Mouse (Mus musculus) left cerebral cortex, adult 18-20 months (tissue): Measurements from ENCODE around the gene Nr1h2. TPM values are rescaled to one million over a fixed set of nuclear protein-coding genes. Genes with fewer than 3 reads are reported as not detected.

Experiments used
- DNase-seq, 2 experiments: peaks; one replicate each; pipeline ENCODE4 v3.0.0; 2021 to 2022; ENCODE audit warnings: low spot score in 2 of 2, mixed read lengths in 1 of 2
- total RNA-seq, 2 experiments: library from RNA; stranded (reverse); gene quantifications; 2 replicates each; pipeline ENCODE4 v1.2.3; 2021

Gene Nr1h2
- total RNA-seq, 2 experiments from 2014 or later = 75.2 to 85.6 TPM

DNA sequence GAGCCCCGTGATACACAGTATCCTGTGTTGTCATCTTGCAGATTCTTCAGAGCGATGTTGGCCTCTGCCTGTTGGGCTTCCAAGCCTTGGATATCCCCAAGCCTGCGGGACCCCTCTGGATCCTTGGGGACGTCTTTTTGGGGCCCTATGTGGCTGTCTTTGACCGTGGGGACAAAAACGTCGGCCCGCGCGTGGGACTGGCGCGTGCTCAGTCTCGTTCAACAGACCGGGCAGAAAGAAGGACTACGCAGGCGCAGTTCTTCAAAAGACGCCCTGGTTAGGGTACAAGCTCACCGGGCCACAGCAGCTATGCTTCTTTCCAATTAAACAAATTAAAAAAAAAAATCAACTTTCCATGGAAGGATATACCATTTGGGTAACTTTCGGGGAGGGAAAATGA lies 32.8 kb upstream of the Nr1h2 start:
- DNase-seq = peak; percentile 74 to 80

DNA sequence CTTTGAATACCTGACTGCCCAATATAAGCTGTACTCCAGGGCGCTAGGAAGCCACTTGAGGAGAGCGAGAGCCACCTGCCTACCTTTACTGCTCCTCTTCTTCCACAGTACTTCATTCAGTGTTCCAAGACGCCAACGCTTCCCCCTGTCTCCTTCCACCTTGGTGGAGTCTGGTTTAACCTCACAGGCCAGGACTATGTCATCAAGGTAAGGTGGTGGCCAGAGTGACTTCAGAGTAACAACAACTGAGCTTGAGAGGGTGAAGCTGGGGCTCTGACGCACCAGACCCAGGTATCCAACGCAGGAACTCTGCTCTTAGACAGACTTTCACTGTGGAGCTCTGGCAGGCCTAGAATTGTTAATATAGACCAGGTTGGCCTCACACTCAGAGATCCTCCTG lies 31.9 kb upstream of the Nr1h2 start:
- DNase-seq = no peak

DNA sequence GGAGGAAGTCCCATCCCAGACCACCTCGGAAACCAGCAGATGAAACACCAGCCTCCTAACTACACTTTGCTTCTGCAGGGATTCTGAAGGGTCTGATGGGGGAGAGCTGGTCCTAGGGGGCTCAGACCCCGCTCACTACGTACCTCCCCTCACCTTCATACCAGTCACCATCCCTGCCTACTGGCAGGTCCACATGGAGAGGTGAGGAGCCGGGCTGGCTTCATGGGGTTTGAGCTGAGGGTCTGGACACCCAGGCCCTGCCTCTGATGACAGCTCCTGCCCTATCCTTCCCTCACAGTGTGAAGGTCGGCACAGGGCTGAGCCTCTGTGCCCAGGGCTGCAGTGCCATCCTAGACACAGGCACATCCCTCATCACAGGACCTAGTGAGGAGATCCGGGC lies 31.2 kb upstream of the Nr1h2 start:
- no peak for DNase-seq

DNA sequence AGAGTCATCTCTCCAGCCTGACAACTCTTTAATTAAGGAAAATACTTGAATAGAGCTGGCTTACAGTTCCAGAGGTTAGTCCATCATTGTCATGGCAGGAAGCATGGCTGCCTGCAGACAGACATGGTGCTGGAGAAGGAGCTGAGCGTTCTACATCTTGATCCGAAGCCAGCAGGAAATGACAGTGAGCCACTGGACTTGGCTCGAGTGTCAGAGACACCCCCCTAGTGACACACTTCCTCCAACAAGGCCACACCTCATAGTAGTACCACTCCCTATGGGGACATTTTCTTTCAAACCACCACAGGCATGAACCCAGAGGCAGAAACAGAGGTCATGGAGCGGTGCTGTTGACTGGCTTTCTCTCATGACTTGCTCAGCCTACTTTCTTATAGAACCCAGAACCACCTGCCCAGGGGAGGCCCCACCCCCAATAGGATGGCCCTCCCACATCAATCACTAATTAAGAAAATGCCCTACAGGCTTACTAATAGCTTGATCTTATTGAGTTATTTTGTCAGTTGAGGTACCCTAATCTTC lies 30.6 kb upstream of the Nr1h2 start:
- no peak for DNase-seq

DNA sequence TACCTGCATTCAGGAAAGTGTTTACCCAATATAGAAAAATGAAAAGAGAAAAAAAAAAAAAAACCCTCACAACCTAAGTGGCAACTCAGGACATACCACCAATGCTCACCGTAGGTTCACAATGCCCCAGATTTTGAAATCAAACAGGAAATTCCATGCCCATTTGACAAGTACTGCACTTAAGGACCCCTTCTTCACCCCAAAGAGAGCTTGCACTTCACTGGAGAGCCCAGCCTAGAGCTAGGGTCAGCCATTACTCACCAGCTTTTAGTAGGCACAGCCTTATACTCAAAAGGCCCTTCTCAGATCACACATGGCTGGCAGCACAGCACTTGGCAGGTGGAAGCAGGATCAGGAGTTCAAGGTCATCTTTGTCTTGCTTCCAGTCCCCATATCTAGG lies 29.4 kb upstream of the Nr1h2 start:
- no peak for DNase-seq

DNA sequence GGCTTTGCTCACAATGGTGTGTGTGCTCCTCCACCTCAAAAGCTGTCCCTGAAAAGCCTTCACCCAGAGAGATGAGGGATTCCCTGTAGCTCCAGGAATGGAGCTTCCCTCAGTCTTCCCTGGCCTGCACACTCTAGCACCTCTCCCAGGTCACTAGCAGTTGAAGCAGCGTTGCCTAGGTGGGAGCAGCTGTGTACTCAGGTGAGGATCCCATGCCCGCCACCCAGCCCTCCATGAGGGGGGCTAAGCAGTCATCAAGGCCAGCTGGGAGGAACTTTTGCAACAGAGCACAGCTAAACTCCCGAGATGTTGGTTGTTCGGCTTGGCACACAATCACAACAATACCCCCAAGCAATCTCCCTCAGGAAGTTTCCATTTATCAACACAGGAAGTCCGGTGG lies 29.0 kb upstream of the Nr1h2 start:
- DNase-seq = no peak

DNA sequence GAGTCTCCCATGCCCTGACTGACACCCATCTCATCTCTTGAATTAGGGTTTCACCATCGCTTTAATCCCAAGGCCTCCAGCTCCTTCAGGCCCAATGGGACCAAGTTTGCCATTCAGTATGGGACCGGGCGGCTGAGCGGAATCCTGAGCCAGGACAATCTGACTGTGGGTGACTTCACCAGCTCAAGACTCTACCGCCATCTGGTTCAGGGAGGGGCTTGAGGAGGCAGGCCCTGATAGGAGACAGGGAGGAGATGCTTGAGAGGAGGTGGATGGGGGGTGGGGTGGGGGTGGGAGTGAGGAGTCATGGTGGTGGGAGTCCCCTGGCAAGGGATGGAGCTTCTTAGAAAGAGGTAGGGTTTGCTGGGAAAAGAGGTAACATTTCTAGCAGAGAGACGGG lies 27.9 kb upstream of the Nr1h2 start:
- DNase-seq = no peak

DNA sequence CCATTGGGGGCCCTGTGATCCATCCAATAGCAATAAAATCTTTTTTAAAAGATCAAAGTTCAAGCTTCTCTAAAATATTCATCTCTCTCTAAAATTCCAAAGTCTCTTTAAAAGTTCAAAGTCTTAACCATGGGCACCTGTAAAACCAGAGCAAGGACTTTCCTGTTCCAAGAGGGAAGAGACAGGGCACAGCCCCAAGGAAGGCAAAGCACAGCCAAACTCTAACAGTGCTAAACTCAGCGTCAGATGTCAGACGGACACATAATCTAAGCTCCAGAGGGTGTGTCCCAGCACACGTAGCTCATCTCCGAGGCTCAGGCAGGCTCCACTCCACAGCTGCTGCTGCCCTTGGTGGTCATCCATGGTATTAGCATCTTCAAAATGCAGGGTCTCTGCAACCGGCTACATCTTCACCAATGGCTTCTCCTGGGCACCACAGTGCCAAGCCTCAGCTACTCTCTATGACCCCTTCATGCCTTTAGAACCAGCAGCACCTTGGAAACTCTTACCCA lies 22.6 kb upstream of the Nr1h2 start:
- DNase-seq = no peak

DNA sequence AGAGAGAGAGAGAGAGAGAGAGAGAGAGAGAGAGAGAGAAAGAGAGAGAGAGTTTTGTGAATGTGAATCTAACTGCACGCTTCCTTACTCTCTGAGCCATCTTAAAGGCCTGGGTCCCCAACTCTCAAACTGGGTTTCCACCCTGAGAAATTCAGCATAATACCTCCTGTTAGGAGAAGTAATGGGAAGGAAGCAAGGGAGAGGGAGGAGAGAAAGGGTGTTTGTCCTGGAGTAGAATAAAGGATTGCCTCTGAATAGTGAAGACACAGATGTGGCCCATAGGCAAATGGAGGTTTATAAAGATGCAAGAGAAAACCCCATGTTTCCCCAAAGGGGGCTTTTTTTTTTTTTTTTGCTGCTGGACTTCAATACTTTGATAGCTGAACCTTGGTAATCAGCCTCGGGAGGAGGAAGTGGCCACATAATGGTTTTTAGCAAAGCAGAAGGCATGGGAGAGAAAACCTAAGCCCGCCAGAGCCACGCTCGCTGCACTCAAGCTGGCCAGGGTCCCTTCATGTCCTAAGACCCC lies 19.3 kb upstream of the Nr1h2 start:
- DNase-seq = no peak

DNA sequence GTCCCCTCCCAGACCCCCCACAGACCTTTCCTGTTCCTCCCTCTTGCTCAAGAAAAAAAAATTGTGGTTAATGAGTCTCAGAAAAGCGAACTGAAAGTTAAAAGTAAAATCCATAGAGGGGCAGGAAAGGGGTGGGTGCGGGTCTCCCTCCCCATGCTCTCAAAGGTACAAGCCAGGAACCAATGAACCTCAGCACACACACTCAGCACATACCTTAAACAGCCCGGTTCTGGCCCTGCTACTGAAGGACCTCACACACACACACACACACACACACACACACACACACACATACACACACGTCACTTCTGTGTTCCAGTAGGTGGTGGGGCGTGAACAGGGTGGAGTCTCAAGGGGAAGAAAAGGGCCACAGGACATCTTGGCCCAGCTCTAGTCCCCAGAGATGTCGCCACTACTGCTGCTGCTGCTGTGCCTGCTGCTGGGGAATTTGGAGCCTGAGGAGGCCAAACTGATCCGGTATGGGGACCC lies 18.5 kb upstream of the Nr1h2 start, which contains the start of gene Napsa:
Gene Napsa, plus strand, starts transcription at position 168 of the 489 bp plus-strand sequence.
- no peak for DNase-seq

DNA sequence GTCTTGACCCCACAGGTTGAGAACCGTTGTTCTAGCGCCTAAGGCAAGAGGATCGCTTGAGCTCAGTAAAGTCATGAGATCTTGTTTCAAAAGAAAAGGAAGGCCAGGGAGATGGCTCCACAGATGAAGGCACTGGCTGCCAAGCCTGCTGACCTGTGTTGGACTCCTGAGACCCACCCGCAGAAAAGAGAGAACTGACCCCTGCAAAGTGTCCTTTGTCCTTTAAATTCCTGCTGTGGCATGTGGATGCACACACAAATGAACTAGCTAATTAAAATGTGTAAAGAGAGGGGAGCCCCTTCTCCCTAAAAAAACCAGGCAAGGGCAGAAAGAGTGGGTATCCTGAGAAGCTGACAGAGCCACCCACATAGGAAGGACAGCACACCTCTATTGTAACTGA lies 18.1 kb upstream of the Nr1h2 start:
- no peak for DNase-seq

DNA sequence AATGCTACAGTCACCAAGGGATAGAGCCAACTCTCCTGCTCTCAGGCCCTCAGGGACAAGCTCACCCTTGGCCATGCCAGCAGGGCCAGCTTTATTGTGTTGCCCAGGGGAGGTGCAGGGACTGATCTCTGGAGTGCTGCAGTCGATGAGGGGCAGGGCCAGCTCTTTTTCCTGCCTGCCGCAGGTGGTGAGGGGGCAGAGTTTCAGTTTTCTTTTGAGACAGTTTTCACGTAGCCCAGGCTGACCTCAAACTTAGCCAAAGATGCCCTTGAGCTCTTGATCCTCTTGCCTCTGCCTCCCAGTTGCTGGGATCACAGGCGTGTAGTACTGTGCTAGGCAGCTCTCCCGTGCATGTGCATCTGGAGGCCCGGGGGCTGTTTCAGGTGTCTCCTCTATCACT lies 17.2 kb upstream of the Nr1h2 start:
- DNase-seq = no peak

DNA sequence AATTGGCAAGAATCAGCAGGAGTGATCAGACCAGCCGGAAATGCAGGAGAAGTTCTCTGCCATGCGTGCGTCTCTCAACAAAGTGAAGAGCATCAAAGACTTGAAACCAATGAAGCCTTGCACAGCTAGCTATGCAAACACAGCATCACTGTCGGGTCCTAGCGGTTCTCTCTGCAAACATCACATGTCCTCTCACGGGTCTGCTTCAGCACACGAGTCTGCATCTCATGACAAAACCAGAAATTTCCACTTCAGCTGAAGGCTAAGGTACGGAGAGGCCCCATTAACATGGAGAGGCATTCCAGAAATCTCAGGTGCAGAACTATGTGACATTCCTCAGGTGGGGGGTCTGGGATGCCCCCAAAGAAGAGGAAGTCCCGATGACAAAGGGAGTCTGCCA lies 15.1 kb upstream of the Nr1h2 start:
- no peak for DNase-seq

DNA sequence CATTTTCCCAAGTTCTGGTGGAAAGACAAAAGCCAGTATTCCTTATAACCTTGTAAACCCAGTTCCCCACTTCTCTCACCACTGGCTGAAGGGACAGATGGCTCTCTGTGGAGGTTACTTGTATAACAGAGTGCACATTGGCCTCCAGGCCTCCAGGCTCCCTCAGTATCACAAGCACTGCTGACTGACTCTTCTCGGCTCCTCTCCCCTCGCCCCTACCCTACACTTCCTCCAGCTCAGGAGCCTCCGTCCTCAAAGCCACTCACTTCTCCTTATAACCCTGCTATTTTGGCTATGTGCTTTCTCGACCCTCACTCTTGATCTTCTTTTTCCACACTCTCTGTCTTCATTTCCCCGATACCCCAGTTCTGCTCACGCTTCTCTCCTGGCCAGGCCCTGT lies 11.7 kb upstream of the Nr1h2 start:
- DNase-seq = no peak

DNA sequence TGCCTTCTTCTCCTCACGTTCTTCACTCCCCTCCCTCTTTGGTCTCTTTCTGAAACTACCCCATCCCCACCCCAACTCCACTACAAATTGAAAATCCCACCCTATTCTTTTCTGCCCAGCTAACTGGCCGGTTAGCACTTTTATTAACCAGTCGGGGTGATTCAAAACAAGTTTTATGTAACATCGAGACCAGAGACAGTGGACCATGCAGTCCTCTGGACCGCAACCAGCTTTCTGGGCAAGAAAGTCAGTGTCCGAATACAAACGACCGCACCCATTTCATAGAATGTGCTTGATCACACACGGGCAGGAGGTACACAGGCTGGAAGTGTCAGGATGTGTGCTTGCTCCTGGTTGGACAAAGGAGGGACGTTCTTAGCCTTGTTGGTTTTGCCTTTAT lies 10.7 kb upstream of the Nr1h2 start:
- DNase-seq = no peak

DNA sequence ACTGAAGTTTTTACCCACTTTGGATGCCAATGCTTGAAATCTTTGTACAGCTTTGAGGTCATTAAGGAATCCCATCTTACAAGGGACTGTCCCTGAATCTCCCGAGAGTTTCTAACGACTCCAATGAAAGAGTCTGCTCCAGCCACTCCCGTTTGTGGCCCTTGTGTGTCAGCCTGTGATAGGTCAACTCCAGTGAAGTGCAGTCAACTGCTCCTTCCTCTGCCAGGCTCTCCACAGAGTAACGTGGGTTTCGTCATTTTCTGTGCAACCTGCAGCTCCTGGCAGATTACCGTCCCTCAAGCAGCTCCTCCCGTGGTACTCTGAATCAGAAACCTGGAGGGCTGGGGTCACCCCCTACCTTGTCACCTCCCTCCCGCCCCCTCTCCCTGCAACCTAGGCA lies 9.5 kb upstream of the Nr1h2 start:
- no peak for DNase-seq

DNA sequence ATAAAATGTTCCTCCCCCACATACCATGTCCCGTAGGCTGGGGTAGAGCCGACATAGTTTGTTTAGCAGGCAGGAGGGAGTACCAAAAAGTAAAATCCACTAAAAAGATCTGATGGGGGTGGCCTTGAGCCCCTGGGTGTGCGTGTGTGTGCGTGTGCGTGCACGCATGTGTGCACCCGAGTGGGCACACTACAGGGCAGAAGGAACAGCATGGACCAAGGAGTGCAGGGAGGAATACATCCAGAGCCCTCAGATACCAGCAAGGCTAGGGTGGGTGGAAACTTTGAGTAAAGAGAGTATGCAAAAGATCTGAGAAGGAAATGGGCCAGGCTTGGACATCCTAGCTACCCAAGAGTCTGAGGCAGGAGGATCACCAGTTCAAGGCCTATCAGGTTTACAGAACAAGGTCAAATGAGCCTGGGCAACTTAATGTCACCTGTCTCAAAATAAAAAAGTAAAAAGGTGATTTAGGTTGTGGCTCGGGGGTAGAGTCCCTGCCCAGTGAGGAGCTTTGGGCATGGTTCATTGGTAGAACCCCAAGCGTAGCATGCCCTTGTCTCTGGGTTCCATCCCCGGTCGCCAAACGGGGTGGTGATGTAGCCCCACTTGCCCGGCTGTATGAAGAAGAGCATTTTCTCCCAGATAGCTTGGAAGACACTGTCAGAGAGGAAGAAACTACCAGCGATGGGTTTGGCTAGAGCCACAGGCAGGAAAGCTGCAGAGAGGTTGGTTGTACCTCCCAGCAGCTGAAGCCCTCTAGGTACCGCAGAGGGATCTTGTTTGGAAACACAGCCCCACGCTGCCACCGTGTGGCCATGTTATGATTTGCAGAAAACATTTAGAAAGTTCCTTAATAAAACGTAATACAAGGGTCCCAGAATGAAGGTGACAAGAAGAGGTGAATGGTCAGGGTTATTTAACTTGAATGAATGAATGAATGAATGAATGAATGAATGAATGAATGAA lies 7.0 kb upstream of the Nr1h2 start:
- DNase-seq = peak; percentile 72 to 73

DNA sequence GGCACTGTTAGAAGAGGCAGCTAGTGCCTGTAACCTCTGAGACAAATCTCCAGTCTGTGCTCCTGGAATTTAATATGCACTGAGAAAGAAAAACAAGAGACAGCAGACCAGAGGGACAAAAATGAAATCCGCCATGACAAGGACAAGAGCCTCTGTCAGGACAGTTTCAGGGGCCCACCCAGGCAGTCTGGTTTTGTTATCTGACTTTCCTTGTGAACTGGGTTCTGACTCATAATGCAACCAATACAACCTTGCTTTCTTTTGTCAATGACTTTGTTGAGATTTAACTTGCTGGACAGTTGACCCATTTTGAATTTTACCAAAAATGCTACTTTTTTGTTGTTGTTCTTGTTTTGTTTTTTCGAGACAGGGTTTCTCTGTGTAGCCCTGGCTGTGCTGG lies 3.9 kb upstream of the Nr1h2 start:
- DNase-seq = no peak

DNA sequence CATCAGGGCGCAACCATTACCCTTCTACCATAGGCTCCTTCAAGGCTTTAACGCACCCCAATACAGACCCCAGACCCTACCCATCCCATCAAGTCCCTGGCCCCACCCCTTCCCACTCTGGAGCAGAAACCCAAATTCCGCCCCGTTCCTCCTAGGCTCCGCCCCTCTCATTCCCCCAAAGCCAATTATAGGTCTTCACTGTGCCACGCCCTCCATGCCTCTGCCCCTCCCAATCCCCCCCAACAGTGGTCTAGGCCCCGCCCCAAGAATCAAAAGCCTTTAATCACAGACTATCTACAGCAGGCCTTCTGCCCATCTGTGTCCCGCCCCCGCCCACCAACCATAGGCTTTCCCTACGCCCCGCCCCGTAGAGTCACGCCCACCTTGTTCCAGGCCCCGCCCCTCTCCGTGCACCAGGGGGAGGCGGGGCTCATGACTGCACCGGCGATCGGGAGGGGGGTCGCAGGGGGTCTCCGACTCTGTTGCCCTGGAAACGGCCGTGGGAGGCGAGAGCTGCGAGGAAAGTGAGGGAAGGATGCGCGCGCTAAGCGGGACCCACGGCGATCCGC lies 471 bp downstream of the Nr1h2 start:
- peak; percentile 29 to 52 for DNase-seq

DNA sequence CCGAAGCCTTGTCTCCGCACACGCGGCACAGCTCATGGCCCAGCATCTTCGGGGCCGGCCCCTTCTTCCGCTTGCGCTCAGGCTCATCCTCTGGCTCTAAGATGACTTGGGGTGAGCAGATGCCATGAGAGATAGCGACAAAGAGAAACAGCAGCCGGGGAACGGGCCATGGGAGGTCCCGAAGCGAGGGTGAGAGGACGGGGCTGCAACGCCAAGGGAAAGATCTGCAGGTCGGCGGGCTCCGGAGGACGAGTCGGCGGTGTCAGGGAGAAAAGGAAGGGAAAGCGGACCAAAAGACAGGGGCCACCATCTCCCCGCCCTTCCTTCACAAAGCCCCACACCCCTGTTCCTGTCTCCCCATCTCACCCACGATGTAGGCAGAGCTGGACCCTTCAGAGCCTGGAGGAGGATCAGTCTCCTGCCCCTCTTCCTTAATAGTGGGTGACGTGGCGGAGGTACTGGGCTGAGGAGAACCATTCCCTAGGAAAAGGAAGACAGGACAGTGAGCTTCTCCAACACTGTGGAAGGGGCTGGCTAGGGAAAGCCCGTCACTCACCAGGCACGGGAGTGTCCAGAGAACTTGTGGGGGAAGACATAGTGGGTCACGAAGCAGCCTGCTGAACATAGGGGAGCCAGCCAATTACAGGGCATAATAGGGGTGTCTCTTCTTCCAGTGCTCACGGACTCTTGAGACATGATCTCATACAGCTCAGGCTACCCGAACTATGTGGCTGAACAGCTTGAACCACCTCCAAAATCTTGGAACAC lies 1.4 kb downstream of the Nr1h2 start:
- DNase-seq = no peak

DNA sequence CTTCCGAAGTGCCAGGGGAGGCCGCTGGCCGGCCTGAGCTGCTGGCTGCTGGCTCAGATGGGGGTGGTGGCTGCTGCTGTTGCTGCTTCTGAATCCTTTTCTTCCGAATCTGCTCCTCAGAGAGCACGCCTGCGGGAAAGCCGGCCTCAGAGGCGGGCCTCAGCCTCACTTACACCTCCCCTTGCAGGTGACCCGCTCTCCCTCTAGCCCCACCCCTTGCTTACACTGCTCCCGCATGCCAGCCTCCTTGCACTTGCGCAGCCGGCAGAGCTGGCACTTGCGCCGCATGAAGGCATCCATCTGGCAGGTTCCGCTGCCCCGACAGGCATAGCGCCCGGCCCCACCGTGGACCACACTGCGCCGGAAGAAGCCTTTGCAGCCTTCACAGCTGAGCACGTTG lies 2.0 kb downstream of the Nr1h2 start:
- DNase-seq = no peak
